Mouse (Mus musculus) CH12.LX (cell line): ENCODE measurements around the gene Hsd17b14.

Experiments used
- CHD2 ChIP-seq: IDR thresholded peaks from 2 replicates; pipeline ENCODE4 v1.6.1; 2011; ENCODE audit warnings: low read length, improper control_type of control experiment
- CTCF ChIP-seq, 2 experiments: IDR thresholded peaks in 1 of 2; conservative IDR thresholded peaks in 1 of 2; 2 replicates each; pipeline ENCODE4 v1.5.1; 2011 to 2012; ENCODE audit warnings: low read depth in 2 of 2, low read length in 2 of 2, improper control_type of control experiment in 1 of 2, inconsistent platforms in 1 of 2, mild to moderate bottlenecking in 1 of 2, moderate library complexity in 1 of 2
- EP300 ChIP-seq: IDR thresholded peaks from 2 replicates; pipeline ENCODE4 v1.6.1; 2011; ENCODE audit warnings: low read length, improper control_type of control experiment
- JUN ChIP-seq: IDR thresholded peaks from 2 replicates; pipeline ENCODE4 v1.6.1; 2011; ENCODE audit warnings: low read depth, mild to moderate bottlenecking, low read length, improper control_type of control experiment, moderate library complexity; ENCODE audit not compliant: insufficient read depth
- MEF2A ChIP-seq: IDR thresholded peaks from 2 replicates; pipeline ENCODE4 v1.6.1; 2014; ENCODE audit warnings: low read depth, mild to moderate bottlenecking, inconsistent platforms, low read length, improper control_type of control experiment, borderline replicate concordance
- MXI1 ChIP-seq: IDR thresholded peaks from 2 replicates; pipeline ENCODE4 v1.6.1; 2011; ENCODE audit warnings: mild to moderate bottlenecking, low read depth, low read length, improper control_type of control experiment
- MYC ChIP-seq: IDR thresholded peaks from 2 replicates; pipeline ENCODE4 v1.6.1; 2011; ENCODE audit warnings: low read depth, mild to moderate bottlenecking, improper control_type of control experiment, low read length
- NRF1 ChIP-seq: IDR thresholded peaks from 2 replicates; pipeline ENCODE4 v1.6.1; 2014; ENCODE audit warnings: low read depth, mild to moderate bottlenecking, inconsistent platforms, low read length, improper control_type of control experiment, moderate library complexity
- POLR2A ChIP-seq: IDR thresholded peaks from 2 replicates; pipeline ENCODE4 v1.6.1; 2011; ENCODE audit warnings: low read depth, mild to moderate bottlenecking, improper control_type of control experiment, low read length
- POLR2AphosphoS2 ChIP-seq: IDR thresholded peaks from 2 replicates; pipeline ENCODE4 v1.6.1; 2011; ENCODE audit warnings: low read depth, low read length, improper control_type of control experiment

GRCm38 (mm10) chr7:45539095-45539494 is 15.6 kb upstream of the Hsd17b14 start:
- TF ChIP-seq CHD2 (no peak), EP300 (no peak), CTCF (conservative IDR thresholded peaks at IDR 0.05 in 1 of 2, IDR thresholded peaks at IDR 0.05 in 1 of 2; ENCODE audit: low read depth in 2 of 2, low read length in 2 of 2) (no peak), JUN (no peak), MEF2A (no peak), POLR2AphosphoS2 (no peak), POLR2A (no peak), MYC (no peak), NRF1 (no peak), MXI1 (no peak)
